Mouse (Mus musculus) hindbrain, embryonic 12.5 days (tissue): ENCODE measurements around the gene Shd. TPM values are rescaled to one million over a fixed set of nuclear protein-coding genes. Genes with fewer than 3 reads are reported as not detected.
"Not testable (repeated sequence)": the region's sequence is repeated elsewhere in the genome, so short reads cannot be mapped to it uniquely, and the experiment has no call there.

Experiments
- ATAC-seq: fragments of 200-750 bp; cut with Nextera tagmentation; 2 replicates; pipeline ENCODE4 v1.8.0; 2017; ENCODE audit warnings: moderate TSS enrichment; ENCODE audit not compliant: low FRiP score
- H3K27ac ChIP-seq: fragments of 300-500 bp; sonication (generic); 2 replicates; pipeline ENCODE4 v1.5.1; 2016; ENCODE audit warnings: mild to moderate bottlenecking
- H3K27me3 ChIP-seq: fragments of 300-500 bp; sonication (generic); 2 replicates; pipeline ENCODE4 v1.6.1; 2016; ENCODE audit warnings: mild to moderate bottlenecking
- H3K36me3 ChIP-seq: fragments of 300-500 bp; sonication (generic); 2 replicates; pipeline ENCODE4 v1.6.1; 2016; ENCODE audit warnings: mild to moderate bottlenecking
- H3K4me1 ChIP-seq: fragments of 300-500 bp; sonication (generic); 2 replicates; pipeline ENCODE4 v1.6.1; 2016
- H3K4me2 ChIP-seq: fragments of 300-500 bp; sonication (generic); replicated peaks from 2 replicates; pipeline ENCODE4 v1.6.1; 2016; ENCODE audit warnings: mild to moderate bottlenecking
- H3K4me3 ChIP-seq: fragments of 300-500 bp; sonication (generic); 2 replicates; pipeline ENCODE4 v1.5.1; 2016; ENCODE audit warnings: mild to moderate bottlenecking
- H3K9ac ChIP-seq: fragments of 300-500 bp; sonication (generic); 2 replicates; pipeline ENCODE4 v1.6.1; 2016; ENCODE audit warnings: mild to moderate bottlenecking, moderate library complexity
- H3K9me3 ChIP-seq: fragments of 300-500 bp; sonication (generic); replicated peaks from 2 replicates; pipeline ENCODE4 v1.6.1; 2016; ENCODE audit warnings: mild to moderate bottlenecking
- WGBS: fragments of 180-500 bp; shearing (Covaris S2); methylation state at CpG from one replicate; pipeline ENCODE4 v1.1.7; 2016; 5-methylcytosine and 5-hydroxymethylcytosine counted together
- polyA plus RNA-seq: library from polyadenylated mRNA; unstranded; fragments of >200 nt; fragmentation: Nextera tagmentation; extraction: Ambion mirVana; gene quantifications from 2 replicates; pipeline ENCODE4 v1.2.1, GENCODE M21; 2016

Shd gene
- 133 and 135 TPM in 2 replicates for polyA plus RNA-seq

- no peaks in the 10 kb centered on the region for H3K27me3 ChIP-seq
- peak within 1 kb of the TSS; percentile 77 for H3K4me2 ChIP-seq
- peak within 1 kb of the TSS; percentile 80 for H3K9ac ChIP-seq
- peak within 1 kb of the TSS; percentile 93 for H3K27ac ChIP-seq
- H3K4me3 ChIP-seq, result peak within 1 kb of the TSS; percentile 59
- WGBS, result 8% methylated on average over 55 of the region's 55 CpGs
- no peaks in the 10 kb centered on the region for H3K9me3 ChIP-seq
- peaks cover 51% of the 10 kb centered on the region for H3K4me1 ChIP-seq
- peak; percentile 57 for ATAC-seq
- H3K36me3 ChIP-seq, result peaks cover 49% of the 10 kb centered on the region
Observed at GRCm38 (mm10) chr17:55969966-55970891, at the start of gene Shd. TSS of gene Shd (plus strand) at chr17:55970467.

DNA sequence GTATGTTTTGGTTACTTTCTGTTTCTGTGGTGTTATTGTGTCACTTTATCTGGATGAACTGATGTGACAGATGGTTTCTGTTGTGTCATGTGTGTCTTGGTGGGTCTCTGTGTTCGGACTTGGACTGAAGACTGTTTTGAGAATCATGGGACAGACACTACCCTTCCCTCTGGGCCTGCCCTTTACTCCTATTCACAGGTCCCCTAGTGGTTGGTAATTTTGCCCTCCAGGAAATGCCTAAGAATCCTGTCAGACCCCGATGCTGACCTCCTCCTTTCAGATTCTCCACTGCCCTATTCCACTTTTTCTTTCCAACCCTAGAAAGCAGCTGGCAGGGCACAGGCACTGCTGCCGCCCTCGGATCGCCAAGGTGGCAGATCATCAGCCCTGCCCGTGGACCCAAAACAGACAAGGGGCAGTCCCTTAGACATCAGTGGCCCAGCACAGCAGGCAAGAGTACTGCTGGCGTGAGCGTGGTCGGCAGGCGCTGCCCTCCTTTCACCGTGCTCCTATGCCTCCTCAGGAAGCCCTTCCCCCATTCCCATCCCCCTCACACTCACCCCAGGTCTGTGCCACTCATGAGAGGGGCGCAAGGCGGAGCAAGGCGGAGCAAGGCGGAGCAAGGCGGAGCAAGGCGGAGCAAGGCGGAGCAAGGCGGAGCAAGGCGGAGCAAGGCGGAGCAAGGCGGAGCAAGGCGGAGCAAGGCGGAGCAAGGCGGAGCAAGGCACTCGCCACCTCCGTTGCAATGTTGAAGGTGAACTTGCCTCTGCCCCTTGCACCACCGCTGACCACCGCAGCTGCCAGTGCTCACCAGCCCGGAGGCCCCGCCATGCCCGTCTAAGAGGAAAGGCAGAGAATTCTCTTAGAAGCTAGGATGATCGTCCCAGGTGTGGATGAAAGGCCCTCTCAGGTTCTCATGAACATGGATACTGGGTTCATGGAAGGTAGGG is 38.4 kb upstream of the Shd start:
- Histone ChIP-seq H3K36me3 (no peaks in the 10 kb centered on the region), H3K9me3 (peaks cover 5% of the 10 kb centered on the region; the same call in 1 of the 2 replicates), H3K27me3 (no peaks in the 10 kb centered on the region), H3K4me3 (peak overlapping the region; percentile 56), H3K27ac (peak overlapping the region; percentile 82), H3K9ac (peak overlapping the region; percentile 72), H3K4me1 (0 out of 2 replicates have a peak, but pooled peaks cover 2% of the 10 kb centered on the region), H3K4me2 (peak overlapping the region; percentile 67)
- peak; percentile 96 for ATAC-seq
- WGBS, result 1% methylated on average over 31 of the region's 33 CpGs

DNA sequence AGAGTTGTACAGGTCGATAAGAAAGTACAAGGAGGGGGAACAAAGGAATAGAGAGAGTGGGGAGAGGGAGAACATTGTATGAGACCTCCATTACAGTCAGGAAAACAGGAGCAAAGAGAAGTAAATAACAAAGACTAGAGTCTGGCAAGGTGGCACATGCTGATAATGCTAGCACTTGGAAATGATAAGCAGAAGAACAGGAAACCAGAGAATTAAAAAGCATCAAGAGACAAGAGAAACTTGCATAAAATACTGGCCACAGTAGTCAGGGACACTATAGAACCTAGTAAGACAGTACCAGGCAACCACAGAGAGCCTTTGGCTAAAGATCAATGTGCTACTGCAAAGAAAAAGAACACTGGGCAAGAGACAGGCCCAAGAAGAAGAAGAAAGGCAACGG is 37.6 kb upstream of the Shd start:
- peak overlapping the region; percentile 67 for H3K4me2 ChIP-seq
- 68% methylated on average over 2 of the region's 2 CpGs for WGBS
- H3K27me3 ChIP-seq, result no peaks in the 10 kb centered on the region
- H3K4me1 ChIP-seq, result 0 out of 2 replicates have a peak, but pooled peaks cover 2% of the 10 kb centered on the region
- H3K9me3 ChIP-seq, result peaks cover 5% of the 10 kb centered on the region; the same call in 1 of the 2 replicates
- no peak overlapping the region for H3K27ac ChIP-seq
- H3K4me3 ChIP-seq, result peak overlapping the region; percentile 56
- no peak for ATAC-seq
- no peak overlapping the region for H3K9ac ChIP-seq
- H3K36me3 ChIP-seq, result no peaks in the 10 kb centered on the region

GRCm38 (mm10) chr17:55933191-55933590 is 37.1 kb upstream of the Shd start:
- H3K4me3 ChIP-seq, result no peak overlapping the region
- 96% methylated on average over 15 of the region's 15 CpGs for WGBS
- no peak overlapping the region for H3K9ac ChIP-seq

GRCm38 (mm10) chr17:55944387-55944865 is 25.8 kb upstream of the Shd start:
- H3K27ac ChIP-seq, result peak overlapping the region; percentile 91
- not testable (repeated sequence) for H3K4me1 ChIP-seq, H3K9me3 ChIP-seq, ATAC-seq, H3K27me3 ChIP-seq, H3K36me3 ChIP-seq
- peak overlapping the region; percentile 50 for H3K4me3 ChIP-seq
- peak overlapping the region; percentile 74 for H3K9ac ChIP-seq
- 40% methylated on average over 10 of the region's 10 CpGs for WGBS
- H3K4me2 ChIP-seq, result peak overlapping the region; percentile 75

More at GRCm38 (mm10) chr17:55933191-55933590, 37.1 kb upstream of the Shd start:
- peaks cover 8% of the 10 kb centered on the region; the same call in 1 of the 2 replicates for H3K9me3 ChIP-seq
- no peaks in the 10 kb centered on the region for H3K27me3 ChIP-seq
- H3K4me2 ChIP-seq, result no peak overlapping the region
- no peaks in the 10 kb centered on the region for H3K36me3 ChIP-seq
- H3K27ac ChIP-seq, result no peak overlapping the region
- ATAC-seq, result no peak
- 0 out of 2 replicates have a peak, but pooled peaks cover 2% of the 10 kb centered on the region for H3K4me1 ChIP-seq

DNA sequence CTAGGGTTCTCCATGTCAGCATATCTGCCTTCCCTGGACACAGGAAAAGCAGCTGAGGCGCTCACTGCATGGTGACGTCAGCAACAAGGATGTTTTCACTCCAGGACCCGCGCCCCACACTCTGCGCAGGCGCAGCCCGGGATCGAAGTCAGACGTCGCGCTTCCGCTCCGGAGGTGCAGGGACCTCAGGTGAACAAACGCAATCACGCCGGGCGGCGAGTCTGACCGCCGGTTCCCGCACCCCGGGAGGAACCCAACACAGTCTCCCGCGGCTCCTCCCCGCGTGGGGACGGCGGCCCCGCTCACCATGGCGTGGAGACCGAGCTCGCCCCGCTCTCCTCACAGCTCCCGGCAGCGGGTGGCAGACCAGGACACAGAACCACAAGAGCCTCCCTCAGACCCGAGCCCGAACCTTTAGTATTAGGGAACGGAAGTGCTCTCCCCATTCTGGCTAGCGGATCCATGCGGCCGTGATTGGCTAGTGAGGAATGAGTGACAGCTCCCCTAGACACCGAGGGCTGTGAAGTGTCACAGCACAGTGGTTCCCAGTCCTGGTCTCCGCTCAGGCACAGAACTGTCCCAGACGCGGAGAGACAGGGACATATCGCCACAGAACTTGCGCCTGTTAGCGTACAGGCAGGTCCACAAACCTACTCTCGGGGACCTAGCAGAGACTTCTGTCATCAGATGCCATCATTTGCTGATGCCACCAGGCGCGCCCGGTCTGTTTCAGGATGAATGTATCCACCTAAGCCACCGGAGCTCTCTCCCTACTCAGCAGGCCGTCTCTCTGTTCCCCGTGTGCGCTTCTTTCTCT is 25.2 kb upstream of the Shd start:
- H3K27ac ChIP-seq, result peak overlapping the region; percentile 91
- H3K9ac ChIP-seq, result peak overlapping the region; percentile 74
- not testable (repeated sequence) for H3K36me3 ChIP-seq, H3K27me3 ChIP-seq, H3K4me1 ChIP-seq, H3K9me3 ChIP-seq
- H3K4me2 ChIP-seq, result peak overlapping the region; percentile 75
- peak overlapping the region; percentile 50 for H3K4me3 ChIP-seq
- WGBS, result under 1% methylated on average over 56 of the region's 56 CpGs
- ATAC-seq, result peak; percentile 99

GRCm38 (mm10) chr17:55945696-55946095 is 24.6 kb upstream of the Shd start:
- peak overlapping the region; percentile 75 for H3K4me2 ChIP-seq
- peak overlapping the region; percentile 91 for H3K27ac ChIP-seq
- H3K36me3 ChIP-seq, result no peaks in the 10 kb centered on the region
- H3K9me3 ChIP-seq, result no peaks in the 10 kb centered on the region
- peak overlapping the region; percentile 74 for H3K9ac ChIP-seq
- ATAC-seq, result 0 out of 2 replicates have a peak, but pooled peaks have one; percentile 6
- H3K27me3 ChIP-seq, result no peaks in the 10 kb centered on the region
- peak overlapping the region; percentile 50 for H3K4me3 ChIP-seq
- peaks cover 6% of the 10 kb centered on the region; the same call in 1 of the 2 replicates for H3K4me1 ChIP-seq
- WGBS, result 31% methylated on average over 5 of the region's 5 CpGs

DNA sequence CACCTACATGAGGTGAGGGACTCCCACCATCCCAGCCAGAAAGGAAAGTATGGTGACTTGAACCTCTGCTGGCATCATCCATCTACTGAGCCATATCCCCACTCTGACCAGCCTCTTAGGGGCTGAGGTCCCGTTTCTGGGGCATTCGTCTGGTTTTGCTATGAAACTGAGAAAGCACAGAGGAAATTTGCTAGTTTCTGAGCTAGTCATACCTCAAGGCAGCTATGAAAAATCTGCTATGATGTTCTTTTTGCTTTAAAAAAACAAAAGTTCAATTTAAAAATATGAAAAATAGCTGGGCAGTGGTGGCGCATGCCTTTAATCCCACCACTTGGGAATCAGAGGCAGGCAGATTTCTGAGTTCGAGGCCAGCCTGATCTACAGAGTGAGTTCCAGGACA is 21.6 kb upstream of the Shd start:
- Histone ChIP-seq H3K27ac (no peak overlapping the region), H3K9me3 (no peaks in the 10 kb centered on the region), H3K4me1 (peaks cover 6% of the 10 kb centered on the region; the same call in 1 of the 2 replicates), H3K9ac (no peak overlapping the region), H3K4me3 (no peak overlapping the region), H3K27me3 (no peaks in the 10 kb centered on the region), H3K36me3 (no peaks in the 10 kb centered on the region), H3K4me2 (no peak overlapping the region)
- 86% methylated on average over 4 of the region's 4 CpGs for WGBS
- ATAC-seq, result no peak

- H3K4me2 ChIP-seq, result no peak within 1 kb of the TSS
- no peak within 1 kb of the TSS for H3K4me3 ChIP-seq
- no peak within 1 kb of the TSS for H3K9ac ChIP-seq
- no peaks in the 10 kb centered on the region for H3K36me3 ChIP-seq
- no peak within 1 kb of the TSS for H3K27ac ChIP-seq
- peaks cover 6% of the 10 kb centered on the region; the same call in 1 of the 2 replicates for H3K4me1 ChIP-seq
- ATAC-seq, result no peak
- no peaks in the 10 kb centered on the region for H3K9me3 ChIP-seq
- 89% methylated on average over 2 of the region's 2 CpGs for WGBS
- H3K27me3 ChIP-seq, result peaks cover 7% of the 10 kb centered on the region; the same call in 1 of the 2 replicates
Observed at GRCm38 (mm10) chr17:55949400-55949799, 20.9 kb upstream of the Shd start, which contains the start of gene Zfp119b. TSS of gene Zfp119b (minus strand) at chr17:55949500.

GRCm38 (mm10) chr17:55950601-55951000 is 19.7 kb upstream of the Shd start:
- Histone ChIP-seq H3K27ac (no peak overlapping the region), H3K4me1 (peaks cover 3% of the 10 kb centered on the region; the same call in 1 of the 2 replicates), H3K9ac (no peak overlapping the region), H3K27me3 (peaks cover 14% of the 10 kb centered on the region), H3K4me2 (no peak overlapping the region), H3K4me3 (no peak overlapping the region), H3K9me3 (no peaks in the 10 kb centered on the region), H3K36me3 (no peaks in the 10 kb centered on the region)
- 79% methylated on average over 9 of the region's 9 CpGs for WGBS
- no peak for ATAC-seq

DNA sequence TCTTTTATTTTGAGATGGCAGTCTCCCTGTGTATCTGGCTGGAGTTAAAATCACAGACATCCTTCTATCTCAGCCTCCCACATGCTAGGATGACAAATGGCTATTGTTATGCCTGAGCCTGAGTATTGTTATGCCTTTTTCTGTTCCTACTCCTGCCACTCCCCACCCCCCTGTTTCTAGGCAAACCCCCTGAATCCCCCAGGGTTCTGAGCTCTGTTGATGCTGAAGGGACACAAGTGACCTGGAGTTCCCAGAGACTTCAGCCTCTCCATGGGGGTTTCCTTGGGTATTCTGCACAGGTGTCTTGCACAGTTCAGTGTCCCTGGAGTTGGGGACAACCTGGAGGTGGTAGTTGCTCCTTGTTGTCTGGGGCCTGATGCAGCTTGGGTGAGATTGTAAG is 18.2 kb upstream of the Shd start:
- no peak for ATAC-seq
- Histone ChIP-seq H3K36me3 (no peaks in the 10 kb centered on the region), H3K9me3 (no peaks in the 10 kb centered on the region), H3K4me1 (peaks cover 10% of the 10 kb centered on the region), H3K4me2 (no peak overlapping the region), H3K27me3 (peaks cover 14% of the 10 kb centered on the region), H3K9ac (no peak overlapping the region), H3K4me3 (no peak overlapping the region), H3K27ac (no peak overlapping the region)
